Mouse (Mus musculus): Measurements from ENCODE around the gene D6Ertd527e. TPM values are rescaled to one million over a fixed set of nuclear protein-coding genes. Genes with fewer than 3 reads are reported as not detected.

Gene D6Ertd527e
- polyA plus RNA-seq, 1 experiment from 2014 or later: not detected

GRCm38 (mm10) chr6:87119975-87120374, 15.4 kb downstream of the D6Ertd527e start:
- Histone ChIP-seq H3K9ac (replicated peaks; ENCODE audit: low read depth, low read length) (no peak overlapping the region), H3K9me3 (ENCODE audit: control insufficient read depth, low read length) (no peaks in the 10 kb centered on the region), H3K27ac (ENCODE audit: low read depth, low read length) (no peak overlapping the region), H3K4me1 (ENCODE audit: control insufficient read depth, insufficient read depth, low read length) (no peaks in the 10 kb centered on the region), H3K4me3 (ENCODE audit: low read depth, low read length) (no peak overlapping the region), H3K4me2 (ENCODE audit: low read depth, low read length) (no peak overlapping the region), H3K27me3 (ENCODE audit: control insufficient read depth, insufficient read depth, low read length) (no peaks in the 10 kb centered on the region), H3K36me3 (ENCODE audit: control insufficient read depth, insufficient read depth, low read length) (no peaks in the 10 kb centered on the region)
- ATAC-seq (ENCODE audit: low read depth): no peak
- 57% methylated on average over 4 of the region's 4 CpGs for WGBS

- Histone ChIP-seq H3K9me3 (ENCODE audit: control insufficient read depth, low read length) (no peaks in the 10 kb centered on the region), H3K4me3 (ENCODE audit: low read depth, low read length) (no peak overlapping the region), H3K4me1 (ENCODE audit: control insufficient read depth, insufficient read depth, low read length) (no peaks in the 10 kb centered on the region), H3K9ac (replicated peaks; ENCODE audit: low read depth, low read length) (no peak overlapping the region), H3K36me3 (ENCODE audit: control insufficient read depth, insufficient read depth, low read length) (no peaks in the 10 kb centered on the region), H3K27ac (ENCODE audit: low read depth, low read length) (no peak overlapping the region), H3K4me2 (ENCODE audit: low read depth, low read length) (no peak overlapping the region), H3K27me3 (ENCODE audit: control insufficient read depth, insufficient read depth, low read length) (no peaks in the 10 kb centered on the region)
- no peak for ATAC-seq (ENCODE audit: low read depth)
- WGBS: 88% methylated on average over 6 of the region's 6 CpGs
Observed at GRCm38 (mm10) chr6:87120661-87121060, 16.1 kb downstream of the D6Ertd527e start.

GRCm38 (mm10) chr6:87121961-87122360, 17.4 kb downstream of the D6Ertd527e start:
- no peak overlapping the region for H3K4me2 ChIP-seq (ENCODE audit: low read depth, low read length)
- no peak overlapping the region for H3K9ac ChIP-seq (replicated peaks; ENCODE audit: low read depth, low read length)
- no peaks in the 10 kb centered on the region for H3K9me3 ChIP-seq (ENCODE audit: control insufficient read depth, low read length)
- ATAC-seq (ENCODE audit: low read depth): no peak
- WGBS: 83% methylated on average over 7 of the region's 7 CpGs
- no peaks in the 10 kb centered on the region for H3K4me1 ChIP-seq (ENCODE audit: control insufficient read depth, insufficient read depth, low read length)
- H3K36me3 ChIP-seq (ENCODE audit: control insufficient read depth, insufficient read depth, low read length): no peaks in the 10 kb centered on the region
- H3K27me3 ChIP-seq (ENCODE audit: control insufficient read depth, insufficient read depth, low read length): no peaks in the 10 kb centered on the region
- no peak overlapping the region for H3K4me3 ChIP-seq (ENCODE audit: low read depth, low read length)
- H3K27ac ChIP-seq (ENCODE audit: low read depth, low read length): no peak overlapping the region

GRCm38 (mm10) chr6:87123406-87123805, 18.9 kb downstream of the D6Ertd527e start:
- 87% methylated on average over 6 of the region's 6 CpGs for WGBS
- Histone ChIP-seq H3K4me2 (ENCODE audit: low read depth, low read length) (no peak overlapping the region), H3K27ac (ENCODE audit: low read depth, low read length) (no peak overlapping the region), H3K4me3 (ENCODE audit: low read depth, low read length) (no peak overlapping the region), H3K27me3 (ENCODE audit: control insufficient read depth, insufficient read depth, low read length) (no peaks in the 10 kb centered on the region), H3K4me1 (ENCODE audit: control insufficient read depth, insufficient read depth, low read length) (no peaks in the 10 kb centered on the region), H3K9me3 (ENCODE audit: control insufficient read depth, low read length) (no peaks in the 10 kb centered on the region), H3K36me3 (ENCODE audit: control insufficient read depth, insufficient read depth, low read length) (no peaks in the 10 kb centered on the region), H3K9ac (replicated peaks; ENCODE audit: low read depth, low read length) (no peak overlapping the region)
- no peak for ATAC-seq (ENCODE audit: low read depth)

GRCm38 (mm10) chr6:87123973-87124372, 19.4 kb downstream of the D6Ertd527e start:
- Histone ChIP-seq H3K4me3 (ENCODE audit: low read depth, low read length) (no peak overlapping the region), H3K36me3 (ENCODE audit: control insufficient read depth, insufficient read depth, low read length) (no peaks in the 10 kb centered on the region), H3K27me3 (ENCODE audit: control insufficient read depth, insufficient read depth, low read length) (no peaks in the 10 kb centered on the region), H3K9me3 (ENCODE audit: control insufficient read depth, low read length) (no peaks in the 10 kb centered on the region), H3K9ac (replicated peaks; ENCODE audit: low read depth, low read length) (no peak overlapping the region), H3K4me2 (ENCODE audit: low read depth, low read length) (no peak overlapping the region), H3K4me1 (ENCODE audit: control insufficient read depth, insufficient read depth, low read length) (no peaks in the 10 kb centered on the region), H3K27ac (ENCODE audit: low read depth, low read length) (no peak overlapping the region)
- no peak for ATAC-seq (ENCODE audit: low read depth)
- 83% methylated on average over 4 of the region's 4 CpGs for WGBS

- H3K9me3 ChIP-seq (ENCODE audit: control insufficient read depth, low read length): no peaks in the 10 kb centered on the region
- H3K36me3 ChIP-seq (ENCODE audit: control insufficient read depth, insufficient read depth, low read length): no peaks in the 10 kb centered on the region
- ATAC-seq (ENCODE audit: low read depth): no peak
- no peaks in the 10 kb centered on the region for H3K27me3 ChIP-seq (ENCODE audit: control insufficient read depth, insufficient read depth, low read length)
- no peak overlapping the region for H3K9ac ChIP-seq (replicated peaks; ENCODE audit: low read depth, low read length)
- H3K4me1 ChIP-seq (ENCODE audit: control insufficient read depth, insufficient read depth, low read length): no peaks in the 10 kb centered on the region
- no peak overlapping the region for H3K4me3 ChIP-seq (ENCODE audit: low read depth, low read length)
- 79% methylated on average over 8 of the region's 8 CpGs for WGBS
- no peak overlapping the region for H3K27ac ChIP-seq (ENCODE audit: low read depth, low read length)
- H3K4me2 ChIP-seq (ENCODE audit: low read depth, low read length): no peak overlapping the region
Observed at GRCm38 (mm10) chr6:87127049-87127753, 22.7 kb downstream of the D6Ertd527e start.

GRCm38 (mm10) chr6:87129861-87130260, 25.3 kb downstream of the D6Ertd527e start:
- no peak for ATAC-seq (ENCODE audit: low read depth)
- Histone ChIP-seq H3K27me3 (ENCODE audit: control insufficient read depth, insufficient read depth, low read length) (no peaks in the 10 kb centered on the region), H3K4me1 (ENCODE audit: control insufficient read depth, insufficient read depth, low read length) (no peaks in the 10 kb centered on the region), H3K27ac (ENCODE audit: low read depth, low read length) (no peak overlapping the region), H3K36me3 (ENCODE audit: control insufficient read depth, insufficient read depth, low read length) (no peaks in the 10 kb centered on the region), H3K9me3 (ENCODE audit: control insufficient read depth, low read length) (no peaks in the 10 kb centered on the region), H3K9ac (replicated peaks; ENCODE audit: low read depth, low read length) (no peak overlapping the region), H3K4me3 (ENCODE audit: low read depth, low read length) (no peak overlapping the region), H3K4me2 (ENCODE audit: low read depth, low read length) (no peak overlapping the region)
- 89% methylated on average over 8 of the region's 8 CpGs for WGBS

- Histone ChIP-seq H3K36me3 (ENCODE audit: control insufficient read depth, insufficient read depth, low read length) (no peaks in the 10 kb centered on the region), H3K9ac (replicated peaks; ENCODE audit: low read depth, low read length) (no peak overlapping the region), H3K4me2 (ENCODE audit: low read depth, low read length) (no peak overlapping the region), H3K27ac (ENCODE audit: low read depth, low read length) (no peak overlapping the region), H3K4me1 (ENCODE audit: control insufficient read depth, insufficient read depth, low read length) (no peaks in the 10 kb centered on the region), H3K4me3 (ENCODE audit: low read depth, low read length) (no peak overlapping the region), H3K9me3 (ENCODE audit: control insufficient read depth, low read length) (no peaks in the 10 kb centered on the region), H3K27me3 (ENCODE audit: control insufficient read depth, insufficient read depth, low read length) (no peaks in the 10 kb centered on the region)
- 97% methylated on average over 7 of the region's 7 CpGs for WGBS
- no peak for ATAC-seq (ENCODE audit: low read depth)
Observed at GRCm38 (mm10) chr6:87130628-87131027, 26.1 kb downstream of the D6Ertd527e start.

GRCm38 (mm10) chr6:87131078-87131477, 26.5 kb downstream of the D6Ertd527e start:
- no peak overlapping the region for H3K4me2 ChIP-seq (ENCODE audit: low read depth, low read length)
- no peak overlapping the region for H3K27ac ChIP-seq (ENCODE audit: low read depth, low read length)
- no peaks in the 10 kb centered on the region for H3K36me3 ChIP-seq (ENCODE audit: control insufficient read depth, insufficient read depth, low read length)
- no peaks in the 10 kb centered on the region for H3K4me1 ChIP-seq (ENCODE audit: control insufficient read depth, insufficient read depth, low read length)
- H3K9me3 ChIP-seq (ENCODE audit: control insufficient read depth, low read length): no peaks in the 10 kb centered on the region
- H3K27me3 ChIP-seq (ENCODE audit: control insufficient read depth, insufficient read depth, low read length): no peaks in the 10 kb centered on the region
- H3K4me3 ChIP-seq (ENCODE audit: low read depth, low read length): no peak overlapping the region
- ATAC-seq (ENCODE audit: low read depth): no peak
- 62% methylated on average over 1 of the region's 1 CpGs for WGBS
- no peak overlapping the region for H3K9ac ChIP-seq (replicated peaks; ENCODE audit: low read depth, low read length)
